Mouse (Mus musculus) heart, postnatal 4 days (tissue): Measurements from ENCODE around the gene Cc2d1a. TPM values are rescaled to one million over a fixed set of nuclear protein-coding genes. Genes with fewer than 3 reads are reported as not detected.

Experiments used
- DNase-seq: peaks from one replicate; pipeline ENCODE4 v3.0.0; 2021
- total RNA-seq, 2 experiments: library from RNA; stranded (reverse); gene quantifications; 2 replicates each; pipeline ENCODE4 v1.2.3; 2021

The Cc2d1a gene
- 10 to 100 TPM; 12.6 to 15.6 TPM for total RNA-seq

DNA sequence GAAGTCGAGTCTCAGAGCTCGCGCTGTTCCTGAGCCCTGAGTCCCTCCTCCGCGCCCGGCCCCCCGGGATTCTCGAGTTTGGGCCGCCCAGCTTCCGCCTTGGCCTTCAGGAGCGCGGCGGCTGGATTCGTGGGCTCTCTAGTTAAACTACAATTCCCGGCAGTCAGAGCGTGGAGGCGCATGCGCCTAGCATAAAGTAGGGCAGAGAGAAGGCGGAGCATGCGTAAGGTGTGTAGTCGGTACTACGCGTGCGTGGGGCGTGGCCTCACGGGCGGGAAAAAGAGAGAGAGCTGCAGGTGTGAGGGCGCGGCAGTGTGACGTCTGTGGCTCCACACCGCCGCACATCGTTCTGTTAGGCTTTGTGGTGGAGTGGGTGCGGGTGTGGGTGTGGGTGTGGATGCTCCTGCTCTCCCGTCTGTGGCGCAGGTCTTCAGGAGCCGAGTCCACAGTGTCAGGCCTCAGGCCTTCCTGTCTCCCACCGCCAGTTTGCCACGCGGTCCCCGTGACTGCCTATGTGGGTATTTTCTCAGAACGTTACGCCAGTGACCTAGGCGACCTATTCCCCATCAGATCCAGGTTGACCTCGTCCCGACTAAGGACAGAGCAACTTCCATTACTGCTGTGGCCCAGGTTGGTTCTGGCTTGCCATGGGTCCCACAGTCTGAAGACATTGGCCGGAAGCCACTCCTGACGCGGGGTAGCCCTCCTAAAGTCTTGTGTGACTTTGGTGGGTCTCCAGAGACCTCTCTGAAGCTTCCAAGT is at the start of gene Cc2d1a, which contains the start of gene 4930432K21Rik:
Cc2d1a (minus strand) TSS at position 168 of the 762 bp plus-strand sequence.
4930432K21Rik (plus strand) TSS at position 257 of the 762 bp plus-strand sequence.
- DNase-seq: peak; percentile 92

DNA sequence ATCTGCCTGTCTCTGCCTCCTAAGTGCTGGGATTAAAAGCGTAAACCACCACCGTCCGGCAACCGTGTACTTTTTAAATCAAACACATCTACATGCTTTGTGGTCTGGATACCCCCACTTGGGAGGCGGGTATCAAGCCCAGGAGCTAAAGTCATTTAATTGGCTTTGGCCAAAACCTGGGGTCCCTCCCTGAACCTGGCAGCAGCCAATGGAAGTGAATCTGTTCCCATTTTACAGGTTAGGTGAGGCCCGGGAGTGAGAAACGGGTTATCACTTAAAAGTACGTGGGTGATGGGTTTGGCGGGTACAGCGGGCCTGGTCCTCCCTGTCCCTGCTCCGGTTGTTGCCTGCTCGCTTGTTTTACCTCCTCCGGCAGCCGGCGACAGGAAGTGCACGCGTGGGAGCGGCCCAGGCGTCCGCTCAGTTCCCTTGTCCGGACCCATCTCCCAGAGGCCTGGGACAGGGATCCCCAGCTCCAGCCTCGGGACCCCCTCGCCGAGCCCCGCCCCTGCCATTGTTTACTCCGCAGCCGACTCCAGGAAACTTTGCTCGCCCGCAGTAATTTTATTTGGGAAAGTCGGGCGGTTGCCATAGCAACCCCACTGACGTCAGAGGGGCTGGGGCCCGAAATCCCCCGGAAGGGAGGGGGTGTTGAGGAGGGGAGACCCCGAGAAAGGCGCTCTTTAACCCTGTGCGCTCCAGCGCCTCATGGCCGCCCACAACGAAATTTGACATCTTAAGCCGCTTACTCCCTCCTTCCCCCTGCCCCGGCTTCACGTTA is 49.6 kb upstream of the Cc2d1a start:
- peak; percentile 93 for DNase-seq

DNA sequence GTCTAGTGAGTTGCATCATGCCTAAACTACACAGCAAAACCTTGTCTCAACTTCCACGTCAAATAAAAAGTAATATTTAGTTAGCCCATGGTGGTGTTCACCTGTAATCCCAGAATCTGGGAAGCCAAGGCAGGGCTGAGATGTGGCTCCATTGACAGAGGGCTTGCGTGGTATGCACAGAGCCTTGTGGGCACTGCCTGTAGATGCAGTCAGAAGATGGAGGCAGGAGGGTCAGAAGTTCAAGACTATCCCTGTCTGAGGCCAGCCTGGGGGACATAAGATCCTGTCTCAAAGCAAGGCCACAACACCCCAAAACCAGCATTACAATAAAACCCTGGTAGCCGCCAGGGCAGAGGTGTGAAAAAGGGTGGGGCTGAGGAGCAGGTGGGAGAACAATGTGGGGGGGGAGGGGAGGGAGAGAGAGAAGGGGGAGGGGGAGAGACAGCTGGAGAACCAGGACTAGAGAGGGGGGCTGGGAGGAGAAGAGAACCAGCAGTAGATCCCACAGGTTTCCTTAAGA is 46.5 kb upstream of the Cc2d1a start:
- no peak for DNase-seq

DNA sequence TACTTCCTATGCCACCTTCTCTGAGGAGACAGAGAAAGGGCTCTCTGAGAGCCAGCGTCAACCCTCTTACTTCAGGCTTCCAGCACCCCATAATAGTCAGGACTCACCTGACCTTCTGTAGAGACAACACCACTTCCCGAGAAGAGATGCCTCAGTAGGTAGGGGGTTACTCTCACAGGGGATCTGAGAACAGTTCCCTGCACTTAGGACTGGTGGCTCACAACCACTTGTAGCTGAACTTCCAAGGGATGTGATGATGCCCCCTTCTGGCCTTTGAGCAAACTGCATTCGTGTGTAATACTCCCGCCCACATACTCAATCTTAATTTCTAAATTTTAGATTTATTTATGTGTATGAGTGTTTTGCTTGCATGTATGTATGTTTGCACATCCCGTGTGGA is 45.8 kb upstream of the Cc2d1a start:
- DNase-seq: no peak

DNA sequence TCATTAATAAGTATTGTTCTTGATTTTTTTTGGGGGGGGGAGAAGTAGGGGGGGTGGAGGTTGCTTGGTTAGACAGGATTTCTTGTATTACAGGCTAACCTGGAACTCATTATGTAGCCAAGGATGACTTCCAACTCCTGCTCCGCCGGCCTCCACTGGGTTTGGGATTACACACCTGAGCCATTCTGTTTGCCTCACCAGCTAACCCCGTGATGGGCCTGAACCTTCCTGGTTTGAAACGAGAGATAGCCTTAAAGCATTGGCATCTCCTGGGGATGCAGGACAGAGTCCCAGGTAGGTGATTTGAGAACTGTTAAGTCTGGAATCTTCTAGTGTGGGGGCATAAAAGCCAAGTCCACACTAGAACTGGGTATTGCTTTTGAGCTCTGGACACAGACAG is 45.4 kb upstream of the Cc2d1a start:
- no peak for DNase-seq

DNA sequence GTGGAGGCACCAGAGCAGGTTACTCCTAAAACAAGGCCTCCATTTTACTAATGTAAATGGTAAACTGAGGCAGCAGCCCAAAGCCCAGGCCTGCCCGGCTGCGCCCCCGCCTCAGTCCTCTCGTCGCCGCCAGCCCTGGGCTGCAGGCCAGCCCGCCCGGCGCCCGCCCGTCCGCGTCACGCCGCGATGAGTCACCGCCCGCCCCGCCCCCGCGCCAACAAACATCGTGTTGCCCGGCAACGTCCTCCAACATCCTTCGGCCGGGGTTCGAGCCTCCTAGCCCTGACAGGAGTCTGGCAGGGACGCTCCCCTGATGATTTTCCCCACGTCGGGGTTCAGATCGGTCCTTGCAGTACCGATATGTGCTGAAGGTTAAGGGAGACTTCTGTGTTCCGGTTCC is 44.8 kb upstream of the Cc2d1a start:
- DNase-seq: peak; percentile 93

DNA sequence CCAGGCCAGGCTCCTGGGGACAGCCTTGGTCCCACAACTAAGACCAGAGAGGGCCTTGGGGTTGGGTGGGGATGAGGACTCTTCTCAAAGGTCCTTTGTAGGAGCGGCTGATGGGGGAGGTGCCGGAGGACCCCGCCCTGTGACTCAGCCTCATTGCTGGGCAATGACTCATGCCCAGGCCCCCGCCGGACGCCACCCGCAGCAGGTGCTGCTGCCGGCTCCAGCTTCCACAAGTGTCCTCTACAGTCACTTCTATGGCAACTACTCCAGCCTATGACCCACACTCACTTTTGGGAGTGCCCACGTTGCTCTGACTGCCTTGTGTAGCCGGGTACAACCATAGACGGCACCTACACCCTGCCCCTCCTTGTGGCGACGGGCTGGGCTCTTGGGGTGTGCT is 44.3 kb upstream of the Cc2d1a start:
- DNase-seq: peak; percentile 85

DNA sequence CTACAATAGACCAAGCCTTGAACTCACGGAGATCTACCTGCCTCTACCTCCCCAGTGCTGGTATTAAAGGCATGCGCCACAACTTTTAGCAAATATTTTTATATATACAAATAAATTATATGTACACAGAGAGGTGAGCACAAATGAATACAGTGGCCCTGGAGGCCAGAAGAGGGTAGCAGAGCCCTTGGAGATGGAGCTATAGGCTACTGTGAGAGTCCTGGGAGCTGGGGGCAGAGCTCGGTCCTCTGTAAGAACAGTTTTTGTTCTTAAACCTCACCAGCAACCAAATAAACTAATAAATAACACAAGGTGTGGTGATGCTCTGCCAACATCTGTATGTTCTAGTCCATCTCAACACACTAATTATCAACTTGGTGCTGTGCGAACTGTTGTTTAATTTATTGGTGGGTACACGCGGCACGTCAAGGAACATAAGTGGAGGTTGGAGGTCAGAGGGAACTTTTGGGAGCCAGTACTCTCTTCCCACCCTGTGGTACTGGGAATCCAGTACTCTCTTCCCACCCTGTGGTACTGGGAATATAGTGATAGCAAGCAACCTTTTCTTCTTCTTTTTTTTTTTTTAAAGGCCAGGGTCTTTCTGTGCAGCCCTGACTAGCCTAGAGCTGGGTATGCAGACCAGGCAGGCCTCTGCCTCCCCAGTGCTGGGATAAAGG is 42.6 kb upstream of the Cc2d1a start:
- DNase-seq: no peak

DNA sequence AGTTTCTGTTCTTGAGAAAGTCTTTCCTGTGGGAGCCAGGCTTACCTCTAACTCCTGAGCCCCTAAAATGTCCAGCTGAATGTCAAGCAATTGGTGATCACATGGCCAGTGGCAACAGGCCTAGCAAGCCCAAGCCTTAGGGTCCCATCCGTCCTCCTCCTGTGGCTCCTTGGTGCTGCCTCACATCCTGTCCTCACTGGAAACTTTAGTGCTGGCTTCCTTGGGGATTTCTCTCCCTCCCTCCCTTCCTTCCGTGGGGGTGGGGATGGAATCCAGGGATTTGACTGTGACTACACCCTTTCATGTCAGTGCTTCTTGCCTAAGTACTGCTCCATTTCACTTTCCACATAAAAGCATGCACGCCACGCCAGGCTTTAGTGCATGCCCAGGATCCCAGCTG is 41.9 kb upstream of the Cc2d1a start:
- DNase-seq: peak; percentile 79

DNA sequence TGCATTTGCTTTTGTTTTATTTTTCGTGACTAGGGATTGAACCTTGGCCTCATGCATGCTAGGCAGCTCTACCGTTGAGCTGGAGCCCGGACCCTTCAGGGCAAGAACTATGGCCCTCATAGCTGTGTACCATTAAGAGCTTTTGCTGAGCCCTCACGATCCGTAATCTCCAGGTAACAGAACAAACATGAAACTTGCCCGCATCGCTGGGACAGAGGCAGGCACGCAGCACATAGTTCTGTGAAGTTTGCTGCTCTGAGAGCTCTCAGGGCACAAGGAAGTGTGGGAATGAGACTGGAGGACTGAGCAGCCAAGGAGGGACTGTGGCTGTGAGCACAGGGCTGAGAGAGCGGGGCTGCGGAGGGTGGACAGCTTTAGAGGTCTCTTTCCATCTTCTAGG is 40.9 kb upstream of the Cc2d1a start:
- DNase-seq: no peak

DNA sequence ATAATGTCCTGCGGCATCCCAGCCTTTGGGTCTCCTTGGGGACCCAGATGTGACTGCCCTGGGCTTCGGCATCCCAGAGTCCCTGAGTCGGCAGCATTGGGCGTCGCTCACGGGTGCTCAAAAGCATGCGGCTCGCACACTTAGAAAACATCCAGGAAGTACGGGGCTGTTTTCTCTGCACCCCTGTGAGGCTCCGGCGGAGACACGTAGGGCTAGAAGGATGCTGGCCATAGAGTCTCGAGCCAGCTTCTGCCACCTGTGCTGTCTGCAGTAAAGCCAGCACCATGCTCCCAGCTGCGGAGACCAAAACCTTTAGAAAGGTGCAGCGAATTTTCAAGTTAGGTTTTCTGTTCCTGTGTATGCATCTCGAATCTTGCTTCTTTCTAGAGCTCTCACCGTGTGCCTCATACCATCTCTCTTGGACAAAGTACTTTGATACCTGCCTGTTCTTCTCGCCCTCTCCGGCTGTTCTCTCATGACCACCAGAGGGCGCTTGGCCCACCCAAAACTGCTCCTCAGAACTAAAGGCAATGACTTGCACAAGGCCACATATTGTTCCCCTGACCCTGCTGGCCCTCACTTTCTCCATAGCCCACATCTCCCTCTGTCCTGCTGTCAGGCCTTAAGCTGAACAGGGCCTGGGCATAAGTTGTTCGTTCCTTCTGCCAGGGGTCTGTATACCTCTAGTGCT is 39.5 kb upstream of the Cc2d1a start:
- peak; percentile 78 for DNase-seq

DNA sequence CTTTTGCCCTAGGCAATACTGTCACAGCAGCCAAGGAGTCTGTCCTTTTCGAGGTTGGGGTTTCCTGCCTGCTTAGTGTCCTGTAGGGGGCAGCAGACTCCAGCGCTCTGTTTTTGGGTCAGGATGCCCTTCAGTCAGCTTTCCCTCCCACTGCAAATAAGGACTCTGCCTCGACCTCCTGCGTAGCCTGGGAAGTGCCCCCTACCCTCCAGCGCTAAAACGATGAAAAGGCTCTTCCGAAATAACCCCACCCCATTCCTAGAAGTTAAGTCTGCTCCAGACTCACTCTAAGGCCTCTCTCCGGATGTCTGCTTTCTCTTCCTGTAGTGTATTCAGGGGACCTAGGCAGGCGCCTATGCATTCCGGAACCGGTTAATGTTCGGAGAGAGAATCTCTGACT is 38.8 kb upstream of the Cc2d1a start:
- peak; percentile 83 for DNase-seq

DNA sequence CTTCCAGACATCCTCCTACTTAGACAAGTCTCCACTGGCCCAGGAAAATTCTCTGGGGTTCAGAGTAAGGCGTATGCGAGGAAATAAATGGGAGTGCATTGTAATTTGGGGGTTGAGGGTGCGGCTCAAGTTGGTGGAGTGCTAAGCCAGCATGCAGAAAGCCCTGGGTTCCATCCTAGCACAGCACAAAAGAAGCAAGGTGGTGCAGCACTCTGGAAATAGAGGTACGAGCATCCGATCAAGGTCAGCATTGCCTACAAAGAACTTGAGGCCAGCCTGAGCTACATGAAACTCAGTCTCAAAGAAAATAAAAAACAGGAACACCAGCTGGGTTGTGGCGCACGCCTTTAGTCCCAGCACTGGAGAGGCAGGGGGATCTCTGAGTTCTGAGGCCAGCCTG is 37.4 kb upstream of the Cc2d1a start, which contains the start of gene Nanos3:
Nanos3 (minus strand) TSS at position 101 of the 400 bp plus-strand sequence.
- DNase-seq: no peak

DNA sequence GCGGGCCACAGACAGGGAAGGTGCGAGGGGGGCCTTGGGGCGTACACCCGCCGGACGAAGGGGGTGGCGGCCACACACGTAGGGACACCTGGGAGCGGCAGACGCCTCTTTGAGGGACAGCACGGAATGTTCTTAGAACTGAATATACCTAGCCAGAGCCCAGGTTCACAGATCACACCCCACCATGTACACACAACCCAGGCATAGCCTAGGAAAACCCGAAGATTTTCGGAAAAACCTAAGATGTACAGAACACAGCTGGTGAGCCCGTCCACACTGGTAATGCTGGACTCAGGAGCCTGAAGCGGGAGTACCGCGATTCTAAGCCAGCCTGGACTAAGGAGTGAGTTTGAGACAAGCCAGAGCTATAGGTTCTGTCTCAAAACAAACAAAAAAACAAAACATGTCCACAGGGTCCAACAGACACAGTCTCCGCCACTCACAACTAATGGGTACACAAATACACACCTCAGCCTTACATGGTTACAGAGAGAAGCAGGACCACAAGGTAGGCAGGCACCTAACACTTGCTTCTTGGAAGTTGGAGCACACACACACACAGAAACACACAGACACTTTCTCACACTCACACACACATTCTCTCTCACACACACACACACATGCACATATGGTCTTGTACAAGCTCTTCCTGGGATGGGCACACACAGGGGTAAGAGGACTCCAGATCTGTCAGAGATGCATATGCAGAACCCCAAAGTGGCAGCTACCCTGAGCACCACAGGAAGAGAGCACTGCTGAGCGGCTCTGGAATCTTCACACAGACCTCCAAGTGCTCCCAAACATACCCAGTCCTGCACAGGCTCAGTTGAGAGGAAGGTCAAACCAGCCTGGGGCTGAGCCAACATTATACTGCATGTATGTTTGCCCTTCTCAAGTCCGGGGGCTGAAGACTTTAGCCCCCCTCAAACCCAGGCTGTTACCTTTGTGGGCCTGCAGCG is 36.6 kb upstream of the Cc2d1a start:
- no peak for DNase-seq

DNA sequence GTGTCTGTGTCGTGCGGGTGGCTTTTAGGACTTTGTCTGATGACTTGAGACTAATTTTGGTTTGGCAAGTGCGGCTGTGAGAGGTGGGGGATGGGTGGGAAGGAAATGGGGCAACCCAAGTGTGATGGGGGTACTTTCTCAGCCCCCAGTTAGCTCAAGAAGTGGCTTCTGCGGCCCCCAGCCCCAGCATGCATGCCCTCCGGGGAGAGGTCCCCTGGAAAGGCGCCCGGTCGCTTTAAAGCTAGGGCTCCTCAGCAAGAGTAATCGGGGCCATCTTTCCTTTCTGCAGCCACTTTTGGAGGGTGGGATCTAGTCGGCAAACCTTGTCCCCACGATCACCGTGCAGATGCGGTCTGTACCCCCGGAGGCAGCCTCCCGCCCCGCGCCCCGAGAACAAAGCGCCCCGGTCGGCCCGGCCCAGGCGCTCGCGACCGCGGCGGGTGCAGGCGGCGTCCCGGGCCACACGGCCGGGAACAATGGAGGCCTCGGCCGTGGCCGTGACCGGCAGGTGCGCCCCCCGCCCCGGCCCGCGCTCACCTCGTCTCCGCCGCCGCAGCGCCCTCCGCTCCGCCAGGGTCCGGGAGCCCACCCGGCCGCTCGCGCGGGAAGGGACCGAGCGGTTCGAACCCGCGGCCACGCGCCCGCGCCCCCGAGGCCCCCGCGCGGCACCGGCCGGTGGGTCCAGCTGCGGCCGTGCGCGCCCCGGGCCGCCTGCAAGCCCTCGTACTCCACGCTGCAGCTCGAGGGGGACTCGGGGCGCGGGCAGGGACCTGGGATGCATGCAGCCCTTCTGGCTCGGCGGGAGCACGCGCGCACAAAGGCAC is 35.7 kb upstream of the Cc2d1a start:
- DNase-seq: peak; percentile 51

DNA sequence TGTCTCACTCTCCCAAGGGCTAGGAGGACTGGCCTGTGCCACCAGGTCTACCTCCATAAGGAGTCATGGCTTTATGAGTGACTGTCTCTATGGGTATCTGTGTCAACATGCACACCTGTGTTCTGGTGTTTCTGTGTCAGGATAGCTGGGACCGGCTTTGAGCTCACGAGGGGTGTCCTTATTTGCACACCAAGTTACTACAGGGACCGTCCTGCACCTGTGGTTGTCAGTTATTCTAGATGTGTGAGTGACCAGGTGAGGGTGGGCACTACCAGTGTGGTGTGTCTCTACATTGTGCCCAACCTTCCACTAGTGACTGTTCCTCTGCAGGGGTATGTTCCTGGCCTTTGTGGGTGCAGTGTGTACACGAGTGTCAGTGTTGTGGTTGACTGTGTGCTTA is 35.1 kb upstream of the Cc2d1a start:
- no peak for DNase-seq

DNA sequence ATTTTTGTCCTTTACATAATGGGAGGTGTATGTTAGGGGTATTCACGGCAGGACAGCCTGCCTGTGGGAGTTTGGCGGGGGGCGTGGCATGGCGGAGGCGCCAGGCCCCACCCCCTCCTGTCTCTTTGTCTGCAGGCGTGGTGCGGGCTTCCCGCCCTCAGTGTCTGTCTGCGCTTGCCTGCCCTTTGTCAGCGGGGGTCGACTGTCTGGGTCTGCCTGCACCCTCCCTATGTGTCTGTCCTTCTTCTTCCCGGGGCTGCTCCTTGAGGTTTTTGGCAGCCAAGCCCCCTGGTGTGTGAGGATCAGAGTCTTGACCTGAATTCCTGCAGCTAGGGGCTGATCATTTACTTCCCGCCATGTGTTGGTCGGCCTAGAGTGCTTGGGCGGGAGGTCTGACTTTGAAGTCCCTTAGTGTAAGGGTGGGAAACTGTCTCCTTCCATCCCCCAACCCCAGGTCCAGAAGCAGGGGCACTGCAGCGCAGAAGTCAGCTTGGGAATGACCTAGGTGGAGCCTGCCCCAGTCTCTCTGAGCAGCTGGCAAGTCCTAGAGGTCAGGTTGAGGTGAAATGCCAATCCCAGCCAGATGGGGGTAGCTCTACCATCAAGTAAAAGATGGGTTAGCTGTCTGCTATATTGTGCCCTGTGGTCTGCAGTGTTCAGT is 32.9 kb upstream of the Cc2d1a start:
- DNase-seq: peak; percentile 69

DNA sequence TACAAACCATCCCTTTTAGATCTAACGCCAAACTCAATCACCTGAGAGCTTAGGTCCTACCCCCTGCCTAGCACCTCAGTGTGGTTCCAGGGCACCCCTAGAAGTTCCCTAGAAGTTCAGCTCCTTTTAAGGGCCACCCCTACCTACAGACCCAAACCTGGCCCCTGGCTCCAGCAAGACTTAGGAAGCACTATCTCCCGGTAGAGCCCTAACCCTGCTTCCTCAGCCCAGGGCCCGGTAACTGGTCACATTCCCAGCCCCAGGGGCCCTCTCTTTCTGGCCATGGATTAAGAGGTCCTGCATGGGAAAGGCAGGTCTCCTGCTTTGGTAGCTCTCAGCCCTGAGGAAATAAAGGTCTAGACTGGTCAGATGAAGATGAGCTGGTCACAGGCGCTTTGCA is 32.2 kb upstream of the Cc2d1a start:
- DNase-seq: no peak

DNA sequence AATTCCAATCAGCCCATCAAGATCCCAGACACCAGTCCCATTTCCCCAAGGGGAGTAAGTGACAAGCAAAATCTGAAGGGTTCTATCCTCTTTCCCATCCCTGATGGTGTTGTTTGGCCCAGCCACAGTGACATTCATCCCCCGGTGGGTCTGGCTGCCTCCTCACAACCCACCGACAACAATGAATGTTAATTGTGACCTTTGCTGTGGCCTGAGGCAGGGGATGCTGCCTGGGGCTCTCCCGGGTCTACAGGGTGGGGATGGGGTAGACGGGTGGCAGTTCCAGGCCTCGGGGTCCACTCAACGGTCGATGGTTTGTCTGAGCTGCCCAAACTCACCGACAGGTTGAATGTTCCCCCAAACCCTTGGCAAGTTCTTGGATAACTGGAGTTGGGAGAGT is 30.9 kb upstream of the Cc2d1a start:
- DNase-seq: no peak

DNA sequence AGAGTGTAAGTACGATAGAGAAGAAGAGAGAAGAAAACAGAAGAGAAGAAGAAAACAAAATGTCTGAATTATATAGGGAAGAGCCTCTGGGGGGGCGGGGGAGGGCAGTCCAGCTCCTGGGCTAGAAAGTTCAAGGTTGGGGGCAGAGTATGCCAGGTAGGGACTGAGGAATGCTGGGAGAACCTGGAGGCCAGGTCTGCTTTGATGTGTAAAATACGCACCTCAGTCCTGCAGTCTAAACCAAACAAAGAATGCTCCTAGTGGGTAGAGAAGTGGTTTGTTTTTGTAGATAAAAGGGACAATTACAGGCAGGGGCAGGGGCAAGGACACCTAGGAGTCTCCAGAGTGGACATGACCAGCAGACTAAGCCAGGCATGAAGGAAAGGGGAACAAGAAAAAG is 29.7 kb upstream of the Cc2d1a start:
- no peak for DNase-seq
